Mouse (Mus musculus): ENCODE data around the gene Sfn. TPM values are rescaled to one million over a fixed set of nuclear protein-coding genes. Genes with fewer than 3 reads are reported as not detected.
"Not testable (repeated sequence)": the region's sequence is repeated elsewhere in the genome, so short reads cannot be mapped to it uniquely, and the experiment has no call there.

Sfn gene
- polyA plus RNA-seq (2015; fragmentation: Nextera tagmentation; extraction: Ambion mirVana) = 20.5 and 21.3 TPM in 2 replicates

DNA sequence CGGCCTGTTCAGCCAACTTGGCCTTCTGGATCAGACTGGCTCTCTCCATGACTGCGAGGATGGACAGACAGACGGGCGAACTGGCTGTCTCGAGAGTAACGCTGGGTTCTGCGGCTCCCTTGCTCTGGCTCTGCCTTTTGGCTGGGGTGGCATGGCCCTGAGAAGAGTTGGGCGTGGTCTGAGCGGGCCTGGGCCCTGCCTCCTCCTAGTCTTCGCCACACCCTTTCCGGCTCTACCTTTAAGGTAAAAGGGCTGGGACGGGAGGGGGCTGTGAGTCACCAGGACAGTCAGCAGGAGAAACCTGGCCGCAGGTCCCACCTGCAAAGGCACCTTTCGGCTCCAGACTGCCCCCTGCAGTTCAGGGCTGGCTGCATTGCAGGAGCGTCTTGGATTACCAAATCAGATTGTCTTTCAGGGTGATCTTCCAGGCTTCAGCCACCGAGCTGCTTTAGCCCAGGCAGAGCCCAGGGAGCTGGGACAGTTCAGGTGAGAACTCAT lies at the start of gene Sfn:
TSS of gene Sfn (minus strand) at position 448 of the 498 bp plus-strand sequence.
- ATAC-seq (replicated peaks; ENCODE audit: low FRiP score, low read depth) (peak; percentile 70), DNase-seq (ENCODE audit: low spot score) (peak; percentile 61)
- Histone ChIP-seq H3K9me3 (replicated peaks; ENCODE audit: low read length) (no peaks in the 10 kb centered on the region), H3K27ac (no peak within 1 kb of the TSS), H3K4me1 (replicated peaks; ENCODE audit: insufficient read depth, low read length) (0 out of 2 replicates have a peak, but pooled peaks cover 7% of the 10 kb centered on the region), H3K4me3 (replicated peaks; ENCODE audit: low read depth, low read length) (peak within 1 kb of the TSS; percentile 30; the same call in 1 of the 2 replicates), H3K36me3 (ENCODE audit: insufficient read depth, low read length) (peaks cover 16% of the 10 kb centered on the region), H3K9ac (ENCODE audit: low read depth, low read length) (0 out of 2 replicates have a peak within 1 kb of the TSS, but pooled peaks have one; percentile 13), H3K27me3 (ENCODE audit: insufficient read depth, low read length) (peaks cover 6% of the 10 kb centered on the region; the same call in 1 of the 2 replicates), H3K4me2 (ENCODE audit: low read length) (peak within 1 kb of the TSS; percentile 52)
- TF ChIP-seq CTCF (IDR thresholded peaks at IDR 0.05; ENCODE audit: low read depth) = peak; percentile 72
- 3% methylated on average over 16 of the region's 16 CpGs for WGBS

GRCm38 (mm10) chr4:133651445-133651844 lies 49.5 kb upstream of the Sfn start:
- ATAC-seq (replicated peaks; ENCODE audit: low FRiP score, low read depth) = no peak
- 31% methylated on average over 10 of the region's 10 CpGs for WGBS

GRCm38 (mm10) chr4:133649989-133650699 lies 48.2 kb upstream of the Sfn start, which contains the start of gene Zdhhc18:
Zdhhc18 (minus strand) TSS chr4:133650154.
- H3K36me3 ChIP-seq (ENCODE audit: insufficient read depth, low read length) = no peaks in the 10 kb centered on the region
- H3K9me3 ChIP-seq (replicated peaks; ENCODE audit: low read length) = no peaks in the 10 kb centered on the region
- no peaks in the 10 kb centered on the region for H3K4me1 ChIP-seq (replicated peaks; ENCODE audit: insufficient read depth, low read length)
- peak; percentile 87 for TF ChIP-seq CTCF (IDR thresholded peaks at IDR 0.05; ENCODE audit: low read depth)
- H3K4me2 ChIP-seq (ENCODE audit: low read length) = peak within 1 kb of the TSS; percentile 46
- no peak within 1 kb of the TSS for H3K9ac ChIP-seq (ENCODE audit: low read depth, low read length)
- peak; percentile 91 for DNase-seq (ENCODE audit: low spot score)
- H3K4me3 ChIP-seq (replicated peaks; ENCODE audit: low read depth, low read length) = 0 out of 2 replicates have a peak within 1 kb of the TSS, but pooled peaks have one; percentile 16
- WGBS = 35% methylated on average over 7 of the region's 7 CpGs
- ATAC-seq (replicated peaks; ENCODE audit: low FRiP score, low read depth) = peak; percentile 82
- H3K27ac ChIP-seq = peak within 1 kb of the TSS; percentile 64; the same call in 1 of the 2 replicates
- no peaks in the 10 kb centered on the region for H3K27me3 ChIP-seq (ENCODE audit: insufficient read depth, low read length)

More at GRCm38 (mm10) chr4:133651445-133651844, 49.5 kb upstream of the Sfn start:
- no peak overlapping the region for H3K9ac ChIP-seq (ENCODE audit: low read depth, low read length)
- H3K27ac ChIP-seq = peak overlapping the region; percentile 50; the same call in 1 of the 2 replicates
- no peak for TF ChIP-seq CTCF (IDR thresholded peaks at IDR 0.05; ENCODE audit: low read depth)
- H3K4me1 ChIP-seq (replicated peaks; ENCODE audit: insufficient read depth, low read length) = peaks cover 4% of the 10 kb centered on the region; the same call in 1 of the 2 replicates
- H3K4me2 ChIP-seq (ENCODE audit: low read length) = no peak overlapping the region
- H3K27me3 ChIP-seq (ENCODE audit: insufficient read depth, low read length) = no peaks in the 10 kb centered on the region
- H3K9me3 ChIP-seq (replicated peaks; ENCODE audit: low read length) = no peaks in the 10 kb centered on the region
- no peaks in the 10 kb centered on the region for H3K36me3 ChIP-seq (ENCODE audit: insufficient read depth, low read length)
- DNase-seq (ENCODE audit: low spot score) = no peak
- H3K4me3 ChIP-seq (replicated peaks; ENCODE audit: low read depth, low read length) = no peak overlapping the region

DNA sequence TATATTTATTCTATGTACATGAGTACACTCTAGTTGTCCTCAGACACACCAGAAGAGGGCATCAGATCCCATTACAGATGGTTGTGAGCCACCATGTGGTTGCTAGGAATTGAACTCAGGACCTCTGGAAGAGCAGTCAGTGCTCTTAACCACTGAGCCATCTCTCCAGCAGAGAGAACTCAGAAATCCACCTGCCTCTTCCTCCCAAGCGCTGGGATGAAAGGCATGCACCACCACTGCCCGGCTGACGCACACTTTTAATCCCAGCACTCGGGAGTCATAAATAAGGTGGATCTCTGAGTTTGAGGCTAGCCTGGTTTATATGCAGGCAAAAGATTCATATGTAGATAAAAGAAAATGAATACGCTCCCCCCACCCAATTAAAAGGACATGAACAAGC lies 47.5 kb upstream of the Sfn start:
- not testable (repeated sequence) for H3K4me1 ChIP-seq (replicated peaks; ENCODE audit: insufficient read depth, low read length); H3K9ac ChIP-seq (ENCODE audit: low read depth, low read length); H3K27me3 ChIP-seq (ENCODE audit: insufficient read depth, low read length); H3K4me3 ChIP-seq (replicated peaks; ENCODE audit: low read depth, low read length); ATAC-seq (replicated peaks; ENCODE audit: low FRiP score, low read depth); H3K36me3 ChIP-seq (ENCODE audit: insufficient read depth, low read length); DNase-seq (ENCODE audit: low spot score); H3K9me3 ChIP-seq (replicated peaks; ENCODE audit: low read length)
- Histone ChIP-seq H3K27ac (peak overlapping the region; percentile 64; the same call in 1 of the 2 replicates), H3K4me2 (ENCODE audit: low read length) (peak overlapping the region; percentile 46)
- 79% methylated on average over 5 of the region's 5 CpGs for WGBS

GRCm38 (mm10) chr4:133645680-133646079 lies 43.7 kb upstream of the Sfn start:
- ATAC-seq (replicated peaks; ENCODE audit: low FRiP score, low read depth) = no peak
- no peaks in the 10 kb centered on the region for H3K36me3 ChIP-seq (ENCODE audit: insufficient read depth, low read length)
- no peaks in the 10 kb centered on the region for H3K27me3 ChIP-seq (ENCODE audit: insufficient read depth, low read length)
- no peak for TF ChIP-seq CTCF (IDR thresholded peaks at IDR 0.05; ENCODE audit: low read depth)
- DNase-seq (ENCODE audit: low spot score) = no peak
- H3K27ac ChIP-seq = no peak overlapping the region
- no peak overlapping the region for H3K9ac ChIP-seq (ENCODE audit: low read depth, low read length)
- H3K9me3 ChIP-seq (replicated peaks; ENCODE audit: low read length) = peaks cover 5% of the 10 kb centered on the region; the same call in 1 of the 2 replicates
- H3K4me3 ChIP-seq (replicated peaks; ENCODE audit: low read depth, low read length) = no peak overlapping the region
- no peak overlapping the region for H3K4me2 ChIP-seq (ENCODE audit: low read length)
- no peaks in the 10 kb centered on the region for H3K4me1 ChIP-seq (replicated peaks; ENCODE audit: insufficient read depth, low read length)
- 48% methylated on average over 21 of the region's 21 CpGs for WGBS

- Histone ChIP-seq H3K4me3 (replicated peaks; ENCODE audit: low read depth, low read length) (no peak overlapping the region), H3K27me3 (ENCODE audit: insufficient read depth, low read length) (no peaks in the 10 kb centered on the region), H3K36me3 (ENCODE audit: insufficient read depth, low read length) (no peaks in the 10 kb centered on the region), H3K27ac (no peak overlapping the region), H3K4me2 (ENCODE audit: low read length) (no peak overlapping the region), H3K4me1 (replicated peaks; ENCODE audit: insufficient read depth, low read length) (no peaks in the 10 kb centered on the region), H3K9ac (ENCODE audit: low read depth, low read length) (no peak overlapping the region), H3K9me3 (replicated peaks; ENCODE audit: low read length) (peaks cover 5% of the 10 kb centered on the region; the same call in 1 of the 2 replicates)
- no peak for DNase-seq (ENCODE audit: low spot score)
- TF ChIP-seq CTCF (IDR thresholded peaks at IDR 0.05; ENCODE audit: low read depth) = peak; percentile 46
- ATAC-seq (replicated peaks; ENCODE audit: low FRiP score, low read depth) = no peak
- WGBS = 92% methylated on average over 3 of the region's 3 CpGs
Measured at GRCm38 (mm10) chr4:133645195-133645594, 43.2 kb upstream of the Sfn start.
